Mouse (Mus musculus) forebrain, embryonic 15.5 days (tissue): Measurements from ENCODE around the gene Slc28a1. TPM values are rescaled to one million over a fixed set of nuclear protein-coding genes. Genes with fewer than 3 reads are reported as not detected.

Experiments used
- polyA plus RNA-seq: library from polyadenylated mRNA; unstranded; fragments of >200 nt; fragmentation: Nextera tagmentation; extraction: Ambion mirVana; gene quantifications from 2 replicates; pipeline ENCODE4 v1.2.1, GENCODE M21; 2015

Gene Slc28a1
- polyA plus RNA-seq, 1 experiment from 2014 or later: not detected

Other genes starting within 250 kb of the Slc28a1 start
- 43.2 and 43.9 TPM in 2 replicates for gene Wdr73, start 213.5 kb upstream of the Slc28a1 start, polyA plus RNA-seq
- gene Nmb, start 209.7 kb upstream of the Slc28a1 start, polyA plus RNA-seq: 7.1 TPM in 2 replicates
- 149 and 157 TPM in 2 replicates for gene Sec11a, start 167.0 kb upstream of the Slc28a1 start, polyA plus RNA-seq
- 8.3 and 9.8 TPM in 2 replicates for gene Zfp592, start 121.1 kb upstream of the Slc28a1 start, polyA plus RNA-seq
- 0.06 and 0.15 TPM in 2 replicates for gene Alpk3, start 57.2 kb upstream of the Slc28a1 start, polyA plus RNA-seq
- 1.6 and 2.2 TPM in 2 replicates for gene Pde8a, start 98.8 kb downstream of the Slc28a1 start, polyA plus RNA-seq
- gene Rps17, start 230.5 kb downstream of the Slc28a1 start, polyA plus RNA-seq: 804 and 852 TPM in 2 replicates